Mouse (Mus musculus): Measurements from ENCODE around the gene Cldn34c4. TPM values are rescaled to one million over a fixed set of nuclear protein-coding genes. Genes with fewer than 3 reads are reported as not detected.

Cldn34c4 gene
- not detected in 2 replicates for polyA plus RNA-seq (2015; fragmentation: Nextera tagmentation; extraction: Ambion mirVana)

DNA sequence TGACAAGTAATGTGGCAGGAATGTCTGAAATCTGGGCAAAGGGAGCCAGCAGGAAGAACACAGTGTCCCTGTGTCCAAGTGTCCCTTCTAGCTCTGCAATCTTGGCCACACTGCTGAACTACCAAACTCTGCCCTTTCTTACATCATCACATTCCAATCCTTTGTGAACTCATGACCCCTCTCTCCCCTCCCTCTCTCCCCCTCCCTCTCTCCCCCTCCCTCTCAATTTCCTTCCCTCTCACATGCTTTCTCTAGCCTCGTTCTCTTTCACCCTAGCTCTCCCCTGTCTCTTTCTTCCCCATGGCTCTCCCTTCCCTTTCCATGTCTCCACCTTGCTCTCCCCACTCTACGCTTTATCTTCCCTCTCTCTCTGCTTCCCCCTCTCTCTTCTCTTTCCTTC lies at the start of gene Cldn34c4:
Cldn34c4 (minus strand) TSS at position 101 of the 400 bp plus-strand sequence.
- Histone ChIP-seq H3K4me2 (no peak within 1 kb of the TSS), H3K36me3 (no peaks in the 10 kb centered on the region), H3K4me3 (no peak within 1 kb of the TSS), H3K27ac (no peak within 1 kb of the TSS), H3K27me3 (no peaks in the 10 kb centered on the region), H3K9me3 (no peaks in the 10 kb centered on the region), H3K4me1 (no peaks in the 10 kb centered on the region), H3K9ac (no peak within 1 kb of the TSS)
- WGBS = 64% methylated on average over 2 of the region's 2 CpGs
- no peak for ATAC-seq (ENCODE audit: insufficient number of reproducible peaks, low FRiP score, low TSS enrichment, low read depth)

GRCm38 (mm10) chrX:127747062-127747461 lies 10.7 kb upstream of the Cldn34c4 start:
- H3K4me2 ChIP-seq = no peak overlapping the region
- H3K27ac ChIP-seq = no peak overlapping the region
- no peak overlapping the region for H3K4me3 ChIP-seq
- 76% methylated on average over 4 of the region's 4 CpGs for WGBS
- H3K4me1 ChIP-seq = no peaks in the 10 kb centered on the region
- H3K9ac ChIP-seq = no peak overlapping the region
- no peak for ATAC-seq (ENCODE audit: insufficient number of reproducible peaks, low FRiP score, low TSS enrichment, low read depth)
- no peaks in the 10 kb centered on the region for H3K27me3 ChIP-seq
- no peaks in the 10 kb centered on the region for H3K9me3 ChIP-seq
- H3K36me3 ChIP-seq = no peaks in the 10 kb centered on the region

Data from limb, embryonic 15.5 days (tissue).